Mouse (Mus musculus) cerebellum, adult 11 months (tissue): ENCODE data around the gene E130114P18Rik.

ENCODE experiments used
- DNase-seq: peaks from one replicate; pipeline ENCODE4 v3.0.0; 2022

Gene E130114P18Rik

DNA sequence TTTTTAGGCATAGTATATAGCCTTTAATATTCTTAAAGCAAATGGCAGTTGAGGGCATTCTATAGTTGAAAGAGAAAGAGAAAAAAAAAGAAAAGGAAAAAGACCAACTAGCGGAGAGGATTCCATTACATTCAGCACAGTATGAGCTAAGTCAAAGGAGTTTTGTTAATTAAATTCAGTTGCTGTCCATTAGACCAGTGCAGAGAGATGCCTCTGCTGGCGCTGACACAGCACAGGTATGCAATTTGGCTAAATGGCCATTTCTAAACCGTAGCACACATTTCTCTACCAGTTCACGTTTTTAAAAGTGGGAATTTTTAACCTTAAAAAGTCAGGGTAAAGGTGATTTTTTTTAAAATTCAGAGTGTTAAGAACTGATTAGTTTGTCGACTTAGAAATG, 26.8 kb upstream of the E130114P18Rik start:
- no peak for DNase-seq

DNA sequence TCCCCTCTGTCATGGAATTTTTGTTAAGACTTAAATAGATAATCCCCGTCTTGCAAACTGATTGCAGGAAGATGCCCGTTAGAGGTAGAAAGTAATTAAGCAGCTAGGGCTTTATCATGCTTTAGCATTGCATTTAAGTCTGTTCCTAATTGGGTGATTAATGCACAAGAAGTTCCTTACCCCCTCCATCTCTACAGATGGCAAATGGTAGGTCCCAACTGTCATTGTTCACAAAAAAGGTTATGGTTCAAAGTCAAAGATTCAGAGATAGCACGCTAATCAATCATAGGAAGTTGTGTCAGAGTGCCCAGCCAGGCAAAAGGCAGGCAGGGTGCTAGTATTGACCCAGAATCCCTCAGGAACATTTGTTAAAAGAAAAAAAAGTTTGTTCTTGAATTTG, 25.9 kb upstream of the E130114P18Rik start:
- no peak for DNase-seq

GRCm38 (mm10) chr4:97796505-97796904, 18.6 kb upstream of the E130114P18Rik start:
- no peak for DNase-seq

- no peak for DNase-seq
Measured at GRCm38 (mm10) chr4:97795957-97796356, 18.1 kb upstream of the E130114P18Rik start.

DNA sequence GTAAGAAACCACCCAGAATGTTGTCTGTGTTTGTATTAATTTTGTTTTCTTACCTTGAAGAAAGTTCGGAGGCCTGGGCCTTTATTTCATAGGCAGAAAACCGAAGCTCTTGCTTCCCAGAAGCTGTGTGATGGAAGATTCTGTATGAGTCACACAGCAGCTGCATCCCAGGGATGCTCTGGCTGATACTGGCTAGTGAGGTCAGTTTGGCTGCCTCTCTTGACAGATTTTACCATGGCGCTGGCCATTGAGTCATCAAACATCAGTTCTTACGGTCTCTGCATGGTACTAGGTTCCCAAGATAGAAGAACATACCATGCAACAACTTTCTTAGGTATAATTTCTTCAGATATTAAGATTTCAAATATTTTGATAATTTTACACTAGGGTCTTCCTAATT, 17.0 kb upstream of the E130114P18Rik start:
- DNase-seq = no peak

GRCm38 (mm10) chr4:97793931-97794330, 16.1 kb upstream of the E130114P18Rik start:
- DNase-seq = no peak

DNA sequence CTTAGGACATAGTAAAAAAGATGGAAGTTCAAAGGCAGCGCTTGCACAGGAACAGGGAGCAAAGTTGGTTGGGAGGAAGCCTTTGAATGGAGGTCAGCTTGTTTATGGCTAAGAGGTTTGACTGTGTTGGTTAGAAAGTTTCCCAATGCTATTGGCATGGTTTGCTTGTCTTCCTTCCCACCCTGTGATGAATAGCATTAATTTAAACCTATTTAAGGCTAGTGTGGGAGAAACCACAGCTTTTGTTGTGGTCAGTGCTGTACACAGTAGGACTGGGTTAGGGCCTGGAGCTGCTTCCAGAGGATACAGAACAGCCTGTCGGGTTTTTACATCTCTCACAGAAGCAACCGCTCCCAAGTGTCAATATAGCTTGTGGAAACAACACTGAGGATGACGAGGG, 10.7 kb upstream of the E130114P18Rik start:
- DNase-seq = no peak

DNA sequence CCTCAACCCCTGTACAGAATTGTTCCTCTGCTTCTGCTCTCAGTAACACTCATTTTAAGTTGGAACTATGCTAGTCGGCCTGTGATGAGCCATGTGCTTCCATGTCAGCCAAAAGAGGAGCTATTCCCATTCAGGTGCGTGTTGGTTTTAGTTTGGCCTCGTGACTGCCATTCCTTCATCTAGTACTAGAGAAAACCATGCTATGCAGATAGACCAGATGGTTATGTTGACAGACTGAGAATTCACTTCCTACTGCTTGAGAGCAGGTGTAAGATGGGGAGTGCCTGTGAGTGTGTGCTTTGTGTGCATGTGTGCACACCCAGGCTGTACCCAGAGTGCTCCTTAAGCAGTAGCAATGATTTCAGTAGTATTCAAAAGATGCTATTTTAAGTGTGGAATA, 9.6 kb upstream of the E130114P18Rik start:
- DNase-seq = no peak

GRCm38 (mm10) chr4:97786571-97786970, 8.7 kb upstream of the E130114P18Rik start:
- no peak for DNase-seq

DNA sequence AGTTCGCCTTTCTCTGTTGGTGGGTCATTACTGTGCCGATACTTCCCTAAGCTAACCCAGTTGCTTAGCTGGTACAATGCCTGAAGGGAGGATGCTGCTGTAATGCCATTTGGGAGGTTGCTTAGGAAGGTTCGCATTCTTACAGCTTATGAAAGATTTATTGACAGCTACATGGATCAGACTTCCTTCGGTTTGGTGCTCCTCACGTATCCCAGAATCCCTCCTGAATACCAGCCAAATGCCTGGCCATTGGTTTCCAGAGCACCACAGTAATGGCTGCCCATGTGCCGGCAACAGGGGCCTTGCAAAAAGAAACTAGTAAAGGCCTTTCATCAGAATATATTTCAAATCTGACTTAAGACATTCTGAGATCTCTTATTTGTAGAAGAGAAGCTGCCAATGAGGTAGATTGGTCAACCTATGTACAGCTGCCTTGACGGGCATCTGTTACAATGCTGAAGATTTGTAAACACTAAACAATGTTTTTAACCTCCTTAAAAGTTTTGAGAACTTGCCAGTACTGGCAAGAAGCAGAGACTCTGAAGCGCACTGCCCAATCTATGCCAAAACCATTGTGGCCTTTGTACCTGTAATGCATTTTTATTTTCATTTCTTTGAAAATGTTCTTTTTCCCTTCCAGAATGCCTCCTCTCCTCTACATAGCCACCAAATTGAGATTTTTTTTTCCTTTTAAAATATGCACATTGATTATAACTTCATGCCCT, 7.8 kb upstream of the E130114P18Rik start:
- DNase-seq = no peak

DNA sequence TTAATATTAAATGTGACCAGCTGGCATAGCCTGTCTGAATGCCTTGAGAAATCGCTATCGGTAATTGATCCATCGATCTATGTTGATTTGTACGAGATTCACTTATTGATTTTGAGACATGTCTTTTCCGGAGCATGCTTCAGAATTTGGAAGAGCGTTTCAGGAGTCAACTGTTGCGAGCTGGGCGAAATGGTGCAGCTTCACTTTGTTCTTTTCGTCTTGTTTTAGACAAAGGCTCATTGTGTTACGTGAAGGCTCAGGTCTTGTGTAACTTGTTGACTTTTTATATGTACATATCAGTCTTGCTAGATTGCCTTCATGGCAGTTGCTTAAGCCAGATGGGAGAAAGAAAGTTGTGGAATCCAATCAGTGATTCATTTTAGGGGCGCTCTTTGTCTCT, 6.4 kb upstream of the E130114P18Rik start:
- DNase-seq = no peak

- no peak for DNase-seq
Measured at GRCm38 (mm10) chr4:97783073-97783879, 5.4 kb upstream of the E130114P18Rik start.

- DNase-seq = no peak
Measured at GRCm38 (mm10) chr4:97782497-97782896, 4.6 kb upstream of the E130114P18Rik start.

DNA sequence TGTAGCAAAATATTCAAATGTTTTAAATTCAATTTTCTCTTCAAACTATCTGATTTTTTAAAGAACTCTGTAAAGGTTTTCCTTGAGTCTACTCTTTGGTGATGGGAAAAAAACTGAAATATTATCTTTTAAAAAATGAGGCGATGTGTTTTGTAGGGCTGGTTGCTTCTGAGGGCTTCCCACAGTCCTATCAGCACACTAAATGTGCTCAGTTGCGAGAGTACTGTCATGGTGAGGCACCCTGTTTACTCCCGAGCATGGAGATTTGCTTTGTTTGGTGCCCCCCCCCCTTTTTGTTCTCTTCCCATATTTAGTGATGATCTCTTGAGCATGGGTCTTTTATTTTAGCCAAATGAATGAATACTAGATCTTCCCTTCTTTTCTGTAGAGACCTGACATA, 4.2 kb upstream of the E130114P18Rik start:
- DNase-seq = no peak

- no peak for DNase-seq
Measured at GRCm38 (mm10) chr4:97780666-97781435, 3.0 kb upstream of the E130114P18Rik start.

GRCm38 (mm10) chr4:97780024-97780423, 2.1 kb upstream of the E130114P18Rik start:
- no peak for DNase-seq

DNA sequence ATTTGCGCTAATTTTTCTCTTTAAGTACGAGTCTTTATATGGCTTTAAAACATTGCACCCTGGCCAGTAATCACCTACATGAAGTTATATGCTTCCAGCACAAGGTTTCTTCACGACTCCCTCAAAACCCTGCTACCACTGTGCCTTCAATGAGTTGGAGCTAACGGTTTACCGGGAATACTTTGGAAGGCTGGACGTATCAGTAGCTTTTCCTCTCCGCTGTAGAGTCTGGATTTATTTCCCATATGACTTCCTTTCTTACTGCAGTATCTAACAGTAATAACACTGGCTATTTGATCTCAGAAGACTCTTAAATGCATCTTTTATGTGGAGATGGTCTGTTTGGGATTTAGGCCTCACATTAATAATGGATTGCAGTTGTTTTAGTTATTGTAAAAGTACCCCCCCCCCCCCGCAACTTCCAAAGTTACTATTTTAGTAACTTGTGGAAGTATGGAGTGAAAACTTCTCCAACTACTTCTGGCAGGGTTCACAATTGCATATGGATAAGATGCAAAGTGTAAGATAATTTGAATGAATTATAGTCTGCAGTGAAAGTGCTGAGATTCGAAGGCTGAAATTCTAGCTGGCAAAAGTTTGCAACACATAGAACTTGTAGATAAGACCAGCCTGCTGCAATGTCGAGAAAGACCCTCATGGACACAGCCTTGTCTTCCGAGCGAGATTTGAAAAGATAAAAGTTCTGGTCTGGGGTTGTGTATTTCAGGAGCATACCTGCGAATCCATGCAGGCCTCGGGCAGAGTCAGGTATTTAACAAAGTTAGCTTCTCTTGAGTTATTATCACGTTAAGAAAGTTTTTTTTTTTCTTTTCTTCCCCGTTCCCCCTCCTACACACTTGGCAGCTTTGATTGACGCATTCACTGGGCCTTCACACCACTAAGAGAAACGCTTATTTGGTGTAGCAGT, 1.4 kb upstream of the E130114P18Rik start:
- no peak for DNase-seq

DNA sequence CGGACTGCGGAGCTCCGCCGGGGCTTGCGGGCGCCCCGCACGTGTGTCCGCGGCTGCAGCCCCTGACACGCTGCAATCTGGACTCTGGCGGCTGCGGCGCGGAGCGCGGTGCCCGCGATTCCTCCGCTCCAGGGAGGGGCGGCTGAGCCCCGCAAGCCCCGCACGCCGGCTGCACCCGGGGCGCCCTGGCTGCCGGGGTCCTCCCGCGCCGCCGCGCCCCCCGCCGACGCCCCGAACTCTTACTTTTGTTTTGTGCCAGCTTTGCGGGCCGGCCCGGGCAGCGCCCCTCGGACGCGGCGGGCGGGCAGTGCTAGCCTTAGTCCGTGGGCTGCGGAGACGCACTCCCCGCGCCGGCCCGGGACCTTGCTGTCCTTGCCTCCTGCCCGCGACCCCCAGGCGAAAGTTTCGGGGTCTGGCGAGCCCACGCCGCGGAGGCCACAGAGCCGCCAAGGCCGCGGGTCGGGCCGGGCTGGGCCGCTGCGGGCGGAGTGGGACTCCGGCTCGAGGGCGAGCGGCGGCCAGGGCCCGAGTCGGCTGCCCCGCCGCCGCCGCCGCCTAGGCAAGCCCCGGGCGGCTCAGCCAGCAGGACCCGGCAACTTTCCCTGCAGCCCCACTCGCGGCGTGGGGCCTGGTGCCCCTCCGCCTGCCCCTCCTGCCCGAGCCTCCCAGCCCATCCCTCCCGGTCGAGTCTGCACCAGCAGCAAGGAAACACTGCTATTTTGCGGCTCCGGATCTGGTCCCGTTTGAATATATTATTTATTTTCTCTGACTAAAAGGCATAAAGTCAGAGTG, 529 bp upstream of the E130114P18Rik start:
- DNase-seq = no peak

GRCm38 (mm10) chr4:97777081-97777705, 685 bp downstream of the E130114P18Rik start:
- DNase-seq = no peak

GRCm38 (mm10) chr4:97776388-97777080, 1.3 kb downstream of the E130114P18Rik start:
- no peak for DNase-seq
